Mouse (Mus musculus): ENCODE data around the gene Slc9a8.

DNA sequence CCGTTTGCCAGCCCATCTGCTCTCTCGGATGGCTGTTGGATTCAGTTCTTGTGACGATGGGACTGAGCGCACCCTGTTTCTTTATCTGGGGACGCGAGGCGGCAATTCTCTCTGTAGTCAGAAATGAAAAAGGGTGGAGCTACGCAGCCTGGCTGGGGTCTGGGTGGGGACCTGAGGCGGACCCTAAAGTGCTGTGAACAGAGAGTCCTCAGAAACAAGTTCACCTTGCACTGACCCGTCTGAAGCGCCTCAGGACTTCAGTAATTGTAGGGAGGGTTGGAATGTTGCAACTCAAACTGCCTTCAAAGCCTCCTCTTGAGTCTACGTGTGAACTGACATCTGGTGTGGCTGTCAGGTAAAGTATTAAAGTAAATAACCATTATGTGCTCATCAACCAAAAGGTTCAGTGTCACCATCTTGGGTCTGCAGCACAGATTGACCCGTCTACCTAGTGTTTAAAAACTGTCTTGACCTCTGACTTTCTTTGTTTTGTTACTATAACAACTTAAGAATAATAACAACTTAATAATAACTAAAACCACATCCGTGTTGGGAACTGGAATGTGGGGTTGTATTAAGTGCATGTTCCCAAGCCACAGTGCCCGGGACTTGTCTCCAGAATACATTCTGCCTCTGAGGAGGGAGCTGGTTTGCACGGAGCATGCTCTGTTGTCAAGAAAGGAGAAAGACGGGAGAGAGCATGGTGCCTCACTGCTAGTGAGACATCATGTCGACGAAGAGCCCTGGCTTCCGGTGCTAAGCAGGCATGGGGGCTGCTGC, 16.2 kb upstream of the Slc9a8 start:
- TF ChIP-seq POLR2A (IDR thresholded peaks at IDR 0.05; ENCODE audit: insufficient read depth, low read depth, low read length) (no peak), CTCF (IDR thresholded peaks at IDR 0.05) (no peak)

Data from heart, adult 2 months (tissue).